Mouse (Mus musculus): Measurements from ENCODE around the gene Tbx19.

The Tbx19 gene

GRCm38 (mm10) chr1:165119011-165119726 lies 41.4 kb downstream of the Tbx19 start:
- DNase-seq (ENCODE audit: extremely low spot score, low spot score), result no peak

GRCm38 (mm10) chr1:165114460-165115175 lies 46.0 kb downstream of the Tbx19 start:
- DNase-seq (ENCODE audit: extremely low spot score, low spot score), result peak; percentile 25

- DNase-seq (ENCODE audit: extremely low spot score, low spot score), result peak; percentile 22
Observed at GRCm38 (mm10) chr1:165113700-165114099, 46.9 kb downstream of the Tbx19 start.

GRCm38 (mm10) chr1:165110659-165111058 lies 49.9 kb downstream of the Tbx19 start:
- DNase-seq (ENCODE audit: extremely low spot score, low spot score), result no peak

GRCm38 (mm10) chr1:165109135-165109534 lies 51.4 kb downstream of the Tbx19 start:
- DNase-seq (ENCODE audit: extremely low spot score, low spot score), result no peak

GRCm38 (mm10) chr1:165108477-165108876 lies 52.1 kb downstream of the Tbx19 start:
- no peak for DNase-seq (ENCODE audit: extremely low spot score, low spot score)

- DNase-seq (ENCODE audit: extremely low spot score, low spot score), result no peak
Observed at GRCm38 (mm10) chr1:165106011-165106385, 54.6 kb downstream of the Tbx19 start.

GRCm38 (mm10) chr1:165105270-165106010 lies 55.1 kb downstream of the Tbx19 start:
- DNase-seq (ENCODE audit: extremely low spot score, low spot score), result no peak

- no peak for DNase-seq (ENCODE audit: extremely low spot score, low spot score)
Observed at GRCm38 (mm10) chr1:165104707-165105259, 55.8 kb downstream of the Tbx19 start.

- DNase-seq (ENCODE audit: extremely low spot score, low spot score), result no peak
Observed at GRCm38 (mm10) chr1:165099569-165099968, 61.0 kb downstream of the Tbx19 start.

- no peak for DNase-seq (ENCODE audit: extremely low spot score, low spot score)
Observed at GRCm38 (mm10) chr1:165094871-165095270, 65.7 kb downstream of the Tbx19 start.

GRCm38 (mm10) chr1:165091721-165092120 lies 68.9 kb downstream of the Tbx19 start:
- peak; percentile 31 for DNase-seq (ENCODE audit: extremely low spot score, low spot score)

- no peak for DNase-seq (ENCODE audit: extremely low spot score, low spot score)
Observed at GRCm38 (mm10) chr1:165089556-165089955, 71.0 kb downstream of the Tbx19 start.
